15 mouse cellular contexts compared by ENCODE assay signal in genomic region chr7:135666314-135666713, GRCm38 (mm10). TPM values are rescaled to one million over a fixed set of nuclear protein-coding genes. Genes with fewer than 3 reads are reported as not detected.
DNase-seq lines count a peak whose midpoint lies in the region; ATAC-seq lines count a peak whose summit lies in the region.
"Had no signal": no experiment of that assay in that cellular context is flagged by ENCODE, and none has a peak within 500 bp of the region (broad histone marks: within the 10 kb centered on the region; RNA-seq: fewer than 3 reads in every experiment).

No protein-coding gene starts in this region.

- DNase-seq in lung, postnatal 36 days = peak; percentile 32
- DNase-seq in lung, postnatal 25 days (ENCODE audit: low spot score) = no peak
- no peak for DNase-seq in right cerebral cortex, postnatal 4 days
- no peak for DNase-seq in gastrocnemius, postnatal 36 days
- DNase-seq: adrenal gland, adult 8-10 months; adrenal gland, postnatal 36 days; cerebellum, adult 8-10 months; cerebellum, postnatal 14 days; gastrocnemius, postnatal 14 days; heart, adult 11 months; heart, postnatal 4 days had no signal

- intact Hi-C loops in gastrocnemius, postnatal 36 days (cut with DNase I) = no loop called here

- peak; percentile 75 for ATAC-seq in granulocyte monocyte progenitor cell, adult 5-6 weeks (replicated peaks; ENCODE audit: poor library complexity, severe bottlenecking)
- ATAC-seq in megakaryocyte progenitor cell, adult 5-6 weeks (replicated peaks; ENCODE audit: poor library complexity) = peak; percentile 67
- ATAC-seq: forebrain, embryonic 16.5 days; intestine, embryonic 15.5 days had no signal

RNA-seq across cellular contexts. Expression of gene Mki67, which starts 49.8 kb away (rescaled TPM):
- total RNA-seq in granulocyte monocyte progenitor cell, adult 5-6 weeks (2014; fragmentation: Nextera tagmentation) = 154 and 199 TPM in 2 replicates
- total RNA-seq in granulocyte monocyte progenitor cell, adult 5-6 weeks (2017) = 269 and 306 TPM in 2 replicates
- 389 and 403 TPM in 2 replicates for total RNA-seq in megakaryocyte progenitor cell, adult 5-6 weeks (2015)
- 247 and 299 TPM in 2 replicates for total RNA-seq in megakaryocyte progenitor cell, adult 5-6 weeks (2017)
- total RNA-seq in gastrocnemius, postnatal 36 days (2021) = 1 to 10 TPM; 1.3 to 2.6 TPM

Comparison
In these comparisons a context has a peak if more than half of its experiments do, and no peak if none do; other contexts are left out.
1. RNA of gene Mki67, which starts 49.8 kb away (total RNA-seq): 247 to 403 TPM in megakaryocyte progenitor cell, adult 5-6 weeks and 154 to 306 TPM in granulocyte monocyte progenitor cell, adult 5-6 weeks; 1.3 to 2.6 TPM in gastrocnemius, postnatal 36 days; every median in the first group is over 10 times any median in the second.